ENCODE assay signal across 11 mouse cellular contexts in the genomic region with DNA sequence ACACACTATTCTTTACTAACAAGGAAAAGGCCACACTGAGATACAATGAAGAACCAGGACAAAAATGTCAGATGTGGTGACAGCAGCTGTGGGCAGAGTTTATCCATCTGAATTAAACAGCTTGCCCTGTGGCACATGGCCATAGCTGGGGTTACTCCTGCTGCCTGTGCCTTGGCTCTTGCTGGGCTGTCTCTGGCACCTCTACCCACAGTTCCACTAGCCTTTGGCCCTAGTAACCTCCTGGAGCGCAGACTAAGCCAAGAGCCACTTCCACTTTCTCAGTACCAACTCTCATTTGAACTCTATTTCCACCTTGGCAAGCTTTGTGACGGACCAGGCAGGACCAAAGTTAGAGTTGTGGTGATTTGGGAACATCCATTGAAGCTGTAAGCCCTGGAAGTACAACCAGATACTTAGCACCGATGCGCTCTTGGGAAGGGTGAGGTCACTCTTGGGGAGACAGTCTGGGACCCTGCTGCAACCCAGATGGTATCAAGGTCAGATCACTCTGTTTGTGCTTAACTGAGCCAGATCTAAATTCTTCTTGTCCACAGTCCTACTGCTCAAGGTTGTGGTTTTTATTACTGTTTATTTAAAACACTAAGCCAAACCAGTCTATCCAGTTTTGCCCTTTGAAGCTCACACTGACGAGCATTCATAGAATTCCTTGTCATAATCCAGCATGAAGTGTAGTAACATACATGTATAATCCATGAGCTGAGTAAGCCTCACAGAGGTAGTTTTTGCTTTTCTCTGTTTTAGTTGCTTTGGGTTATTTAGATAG.
A peak's percentile ranks its signal among the peaks of the same experiment; 100 is the strongest.
DNase-seq lines count a peak whose midpoint lies in the region; ATAC-seq and TF ChIP-seq lines count a peak whose summit lies in the region.
"Had no signal": no experiment of that assay in that cellular context is flagged by ENCODE, and none has a peak within 500 bp of the region (broad histone marks: within the 10 kb centered on the region; RNA-seq: fewer than 3 reads in every experiment).

No protein-coding gene starts in this region.

- no peaks in the 10 kb centered on the region for H3K4me1 ChIP-seq in liver, adult 2 months (ENCODE audit: control insufficient read depth, insufficient read depth, low read length)
- H3K4me1 ChIP-seq in liver, embryonic 11.5 days (replicated peaks; ENCODE audit: control insufficient read depth, insufficient read depth, low read length) = no peaks in the 10 kb centered on the region
- no peaks in the 10 kb centered on the region for H3K4me1 ChIP-seq in brown adipose tissue, adult 24 weeks (ENCODE audit: control insufficient read depth, insufficient read depth, insufficient read length, low read length)
- no peaks in the 10 kb centered on the region for H3K4me1 ChIP-seq in kidney, embryonic 14.5 days (ENCODE audit: control insufficient read depth, insufficient read depth, low read length)
- no peaks in the 10 kb centered on the region for H3K4me1 ChIP-seq in stomach, embryonic 16.5 days (ENCODE audit: control insufficient read depth, insufficient read depth, low read length)
- no peaks in the 10 kb centered on the region for H3K4me1 ChIP-seq in heart, embryonic 12.5 days (replicated peaks)
- H3K4me1 ChIP-seq: neural tube, embryonic 13.5 days had no signal

- H3K9ac ChIP-seq in liver, adult 2 months (ENCODE audit: low read depth, low read length) = no peak overlapping the region
- no peak overlapping the region for H3K9ac ChIP-seq in liver, embryonic 11.5 days (ENCODE audit: low read depth, low read length)
- no peak overlapping the region for H3K9ac ChIP-seq in kidney, embryonic 14.5 days (ENCODE audit: low read depth, low read length)
- H3K9ac ChIP-seq in stomach, embryonic 16.5 days (ENCODE audit: low read length) = no peak overlapping the region
- no peak overlapping the region for H3K9ac ChIP-seq in heart, embryonic 12.5 days
- H3K9ac ChIP-seq: embryonic facial prominence, embryonic 15.5 days; neural tube, embryonic 13.5 days had no signal

- no peak for TF ChIP-seq POLR2A in liver, adult 2 months (IDR thresholded peaks at IDR 0.05; ENCODE audit: extremely low read depth, insufficient read depth, low read length)

- DNase-seq in liver, adult 2 months (ENCODE audit: extremely low read depth, low read depth, low spot score) = peak; percentile 45
- DNase-seq in liver, embryonic 11.5 days (ENCODE audit: low spot score) = no peak
- DNase-seq in cerebellum, adult 18-20 months = no peak

- H3K4me2 ChIP-seq in liver, embryonic 11.5 days = no peak overlapping the region
- H3K4me2 ChIP-seq in kidney, embryonic 14.5 days (replicated peaks; ENCODE audit: low read depth, low read length) = no peak overlapping the region
- H3K4me2 ChIP-seq in stomach, embryonic 16.5 days (ENCODE audit: low read depth, low read length) = no peak overlapping the region
- no peak overlapping the region for H3K4me2 ChIP-seq in heart, embryonic 12.5 days
- H3K4me2 ChIP-seq: embryonic facial prominence, embryonic 15.5 days; neural tube, embryonic 13.5 days had no signal

- WGBS in liver, adult 2 months = 74% methylated on average over 5 of the region's 5 CpGs
- WGBS in liver, embryonic 11.5 days = 80% methylated on average over 5 of the region's 5 CpGs
- WGBS in kidney, embryonic 14.5 days = 79% methylated on average over 5 of the region's 5 CpGs
- WGBS in stomach, embryonic 16.5 days = 64% methylated on average over 5 of the region's 5 CpGs
- 84% methylated on average over 5 of the region's 5 CpGs for WGBS in heart, embryonic 12.5 days

- ATAC-seq in liver, embryonic 11.5 days (replicated peaks; ENCODE audit: low FRiP score) = no peak
- ATAC-seq in kidney, embryonic 14.5 days (ENCODE audit: low FRiP score, low TSS enrichment) = peak; percentile 28; the same call in 1 of the 2 replicates
- ATAC-seq in stomach, embryonic 16.5 days (ENCODE audit: insufficient read depth, low FRiP score) = peak; percentile 50; the same call in 1 of the 2 replicates
- no peak for ATAC-seq in heart, embryonic 12.5 days (ENCODE audit: insufficient number of reproducible peaks, low FRiP score)
- ATAC-seq in CD4-positive, CD25-positive, alpha-beta regulatory T cell, adult 4 months = no peak

- TF ChIP-seq CTCF in liver, adult 2 months (IDR thresholded peaks at IDR 0.05; ENCODE audit: low read depth, low read length) = no peak

- no peaks in the 10 kb centered on the region for H3K36me3 ChIP-seq in liver, adult 2 months (ENCODE audit: control insufficient read depth, insufficient read depth, low read length)
- H3K36me3 ChIP-seq in liver, embryonic 11.5 days (ENCODE audit: control insufficient read depth, insufficient read depth, low read length) = no peaks in the 10 kb centered on the region
- H3K36me3 ChIP-seq in kidney, embryonic 14.5 days (ENCODE audit: control insufficient read depth, insufficient read depth, low read length) = no peaks in the 10 kb centered on the region
- H3K36me3 ChIP-seq in stomach, embryonic 16.5 days (ENCODE audit: control insufficient read depth, insufficient read depth, low read length) = no peaks in the 10 kb centered on the region
- H3K36me3 ChIP-seq in heart, embryonic 12.5 days = no peaks in the 10 kb centered on the region
- H3K36me3 ChIP-seq: embryonic facial prominence, embryonic 15.5 days; neural tube, embryonic 13.5 days had no signal

- H3K27ac ChIP-seq in liver, adult 2 months (replicated peaks; ENCODE audit: insufficient read depth, low read depth, low read length) = no peak overlapping the region
- H3K27ac ChIP-seq in liver, embryonic 11.5 days (ENCODE audit: low read depth, low read length) = no peak overlapping the region
- peak overlapping the region; percentile 51 for H3K27ac ChIP-seq in brown adipose tissue, adult 24 weeks (replicated peaks; ENCODE audit: low read depth, low read length)
- H3K27ac ChIP-seq in kidney, embryonic 14.5 days (ENCODE audit: low read depth, low read length) = no peak overlapping the region
- H3K27ac ChIP-seq in stomach, embryonic 16.5 days (ENCODE audit: low read length) = no peak overlapping the region
- no peak overlapping the region for H3K27ac ChIP-seq in heart, embryonic 12.5 days (ENCODE audit: poor library complexity, severe bottlenecking)
- H3K27ac ChIP-seq: embryonic facial prominence, embryonic 15.5 days; macrophage; neural tube, embryonic 13.5 days had no signal

- no peaks in the 10 kb centered on the region for H3K79me2 ChIP-seq in liver, adult 2 months (ENCODE audit: control insufficient read depth, insufficient read depth, low read length)

- H3K9me3 ChIP-seq in liver, embryonic 11.5 days (ENCODE audit: control insufficient read depth, low read length) = no peaks in the 10 kb centered on the region
- no peaks in the 10 kb centered on the region for H3K9me3 ChIP-seq in kidney, embryonic 14.5 days (ENCODE audit: control insufficient read depth, low read length)
- H3K9me3 ChIP-seq in stomach, embryonic 16.5 days (replicated peaks; ENCODE audit: control insufficient read depth, low read length) = no peaks in the 10 kb centered on the region
- no peaks in the 10 kb centered on the region for H3K9me3 ChIP-seq in heart, embryonic 12.5 days (replicated peaks)
- H3K9me3 ChIP-seq: embryonic facial prominence, embryonic 15.5 days; neural tube, embryonic 13.5 days had no signal

- H3K4me3 ChIP-seq in liver, adult 2 months (ENCODE audit: insufficient read depth, low read depth, low read length) = no peak overlapping the region
- no peak overlapping the region for H3K4me3 ChIP-seq in liver, embryonic 11.5 days (ENCODE audit: low read depth, low read length)
- no peak overlapping the region for H3K4me3 ChIP-seq in brown adipose tissue, adult 24 weeks (ENCODE audit: insufficient read depth, low read depth, low read length)
- no peak overlapping the region for H3K4me3 ChIP-seq in kidney, embryonic 14.5 days (ENCODE audit: low read length)
- H3K4me3 ChIP-seq in stomach, embryonic 16.5 days (replicated peaks; ENCODE audit: low read length) = no peak overlapping the region
- no peak overlapping the region for H3K4me3 ChIP-seq in heart, embryonic 12.5 days
- H3K4me3 ChIP-seq: embryonic facial prominence, embryonic 15.5 days; neural tube, embryonic 13.5 days had no signal

- H3K27me3 ChIP-seq in liver, adult 2 months (ENCODE audit: control insufficient read depth, insufficient read depth, low read length) = no peaks in the 10 kb centered on the region
- no peaks in the 10 kb centered on the region for H3K27me3 ChIP-seq in liver, embryonic 11.5 days (replicated peaks; ENCODE audit: control insufficient read depth, insufficient read depth, low read length)
- no peaks in the 10 kb centered on the region for H3K27me3 ChIP-seq in kidney, embryonic 14.5 days (ENCODE audit: control insufficient read depth, insufficient read depth, low read length)
- H3K27me3 ChIP-seq in stomach, embryonic 16.5 days (ENCODE audit: control insufficient read depth, insufficient read depth, low read length) = no peaks in the 10 kb centered on the region
- H3K27me3 ChIP-seq in heart, embryonic 12.5 days (replicated peaks) = no peaks in the 10 kb centered on the region
- H3K27me3 ChIP-seq: embryonic facial prominence, embryonic 15.5 days; neural tube, embryonic 13.5 days had no signal

Comparison
In these comparisons a context has a peak if more than half of its experiments do, and no peak if none do; other contexts are left out.
1. ATAC-seq: peak in kidney, embryonic 14.5 days (single experiment) and stomach, embryonic 16.5 days (single experiment); none in liver, embryonic 11.5 days (single experiment), heart, embryonic 12.5 days (single experiment) and CD4-positive, CD25-positive, alpha-beta regulatory T cell, adult 4 months (single experiment).